Mouse (Mus musculus) bone marrow macrophage, adult 2 months (primary cell): ENCODE data around the gene Stk39.

ENCODE experiments used
- CTCF ChIP-seq: IDR thresholded peaks from 2 replicates; pipeline ENCODE4 v1.5.1; 2012; ENCODE audit warnings: low read depth, mild to moderate bottlenecking, low read length, moderate library complexity
- POLR2A ChIP-seq: IDR thresholded peaks from 2 replicates; pipeline ENCODE4 v1.6.1; 2012; ENCODE audit warnings: mild to moderate bottlenecking, low read depth, low read length, borderline replicate concordance

GRCm38 (mm10) chr2:68437920-68438319, 34.1 kb downstream of the Stk39 start:
- TF ChIP-seq CTCF: no peak
- TF ChIP-seq POLR2A: no peak
